Mouse (Mus musculus): ENCODE measurements around the gene Slc17a9. TPM values are rescaled to one million over a fixed set of nuclear protein-coding genes. Genes with fewer than 3 reads are reported as not detected.
A peak's percentile ranks its signal among the peaks of the same experiment; 100 is the strongest.

Slc17a9 gene
- polyA plus RNA-seq (2016; fragmentation: Nextera tagmentation; extraction: Ambion mirVana) = 0.59 and 0.69 TPM in 2 replicates

DNA sequence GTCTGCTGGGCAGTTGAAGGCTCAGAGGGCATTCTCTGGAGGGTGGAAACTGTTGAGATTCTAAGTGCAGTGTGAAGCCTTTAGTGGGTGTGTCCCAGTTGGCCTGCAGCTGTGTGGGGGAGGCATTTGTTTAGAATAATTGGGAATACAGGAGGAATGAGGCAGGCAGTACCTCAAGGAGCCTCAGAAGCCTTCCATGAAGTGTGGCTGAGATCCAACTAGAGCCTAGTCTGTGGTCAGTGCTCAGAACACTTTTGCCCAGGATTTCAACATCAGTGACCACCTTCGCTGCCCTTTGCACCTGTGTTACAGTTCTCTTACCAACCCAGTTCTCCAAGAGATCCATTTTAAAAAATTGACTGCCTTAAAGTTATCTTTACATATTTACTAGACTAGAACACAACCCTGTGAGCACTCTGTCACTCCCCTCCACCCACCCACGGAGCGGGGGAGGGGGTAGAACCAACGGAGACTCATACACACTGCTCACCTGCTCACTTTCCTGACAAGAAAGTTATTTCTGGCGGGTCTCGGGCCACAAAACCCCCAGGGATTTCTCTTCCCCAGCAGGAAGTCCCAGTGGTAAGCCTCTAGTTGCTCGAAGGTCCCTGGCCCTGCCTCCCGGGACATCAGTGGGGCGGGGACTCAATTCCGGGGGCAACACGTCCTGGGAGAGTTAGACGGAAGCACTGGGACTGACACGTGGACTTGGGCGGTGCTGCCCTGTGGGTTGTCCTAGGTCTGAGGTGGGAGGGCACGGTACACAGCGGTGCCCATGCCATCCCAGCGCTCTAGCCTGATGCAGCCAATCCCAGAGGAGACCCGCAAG, at the start of gene Slc17a9:
Gene Slc17a9, plus strand, starts transcription at position 679 of the 829 bp plus-strand sequence.
- H3K27me3 ChIP-seq (replicated peaks) = no peaks in the 10 kb centered on the region
- H3K36me3 ChIP-seq = peaks cover 40% of the 10 kb centered on the region
- H3K4me1 ChIP-seq (replicated peaks) = peaks cover 17% of the 10 kb centered on the region
- peak; percentile 51; the same call in 1 of the 2 replicates for ATAC-seq (ENCODE audit: insufficient number of reproducible peaks, low FRiP score)
- H3K9me3 ChIP-seq (replicated peaks) = no peaks in the 10 kb centered on the region
- WGBS = 5% methylated on average over 18 of the region's 18 CpGs
- H3K27ac ChIP-seq (ENCODE audit: poor library complexity, severe bottlenecking) = no peak within 1 kb of the TSS
- peak within 1 kb of the TSS; percentile 53 for H3K9ac ChIP-seq
- H3K4me2 ChIP-seq = peak within 1 kb of the TSS; percentile 70
- peak within 1 kb of the TSS; percentile 29 for H3K4me3 ChIP-seq

DNA sequence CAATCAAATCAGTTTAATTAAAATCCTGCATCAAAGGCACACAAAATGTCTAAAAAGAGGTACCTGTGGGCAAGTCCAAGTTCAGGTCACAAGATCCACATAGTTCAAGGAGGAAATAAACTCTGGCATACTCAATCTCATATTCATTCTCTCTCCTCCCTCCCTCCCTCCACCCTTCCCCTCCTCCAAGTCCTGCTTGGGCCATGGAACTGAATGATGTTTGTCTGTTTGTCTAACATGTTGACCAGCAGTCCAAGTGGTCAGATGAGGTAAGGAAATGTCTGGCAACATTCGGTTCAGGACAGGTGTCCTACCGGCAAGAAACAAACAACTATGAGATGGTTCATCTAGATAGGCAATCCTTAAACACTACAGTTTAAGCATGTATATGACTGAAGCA, 48.4 kb upstream of the Slc17a9 start:
- no peak overlapping the region for H3K27ac ChIP-seq (ENCODE audit: poor library complexity, severe bottlenecking)
- WGBS = 87% methylated on average over 2 of the region's 2 CpGs
- H3K27me3 ChIP-seq (replicated peaks) = no peaks in the 10 kb centered on the region
- ATAC-seq (ENCODE audit: insufficient number of reproducible peaks, low FRiP score) = no peak
- no peaks in the 10 kb centered on the region for H3K4me1 ChIP-seq (replicated peaks)
- no peak overlapping the region for H3K4me3 ChIP-seq
- peaks cover 52% of the 10 kb centered on the region for H3K36me3 ChIP-seq
- no peak overlapping the region for H3K9ac ChIP-seq
- no peak overlapping the region for H3K4me2 ChIP-seq
- no peaks in the 10 kb centered on the region for H3K9me3 ChIP-seq (replicated peaks)

DNA sequence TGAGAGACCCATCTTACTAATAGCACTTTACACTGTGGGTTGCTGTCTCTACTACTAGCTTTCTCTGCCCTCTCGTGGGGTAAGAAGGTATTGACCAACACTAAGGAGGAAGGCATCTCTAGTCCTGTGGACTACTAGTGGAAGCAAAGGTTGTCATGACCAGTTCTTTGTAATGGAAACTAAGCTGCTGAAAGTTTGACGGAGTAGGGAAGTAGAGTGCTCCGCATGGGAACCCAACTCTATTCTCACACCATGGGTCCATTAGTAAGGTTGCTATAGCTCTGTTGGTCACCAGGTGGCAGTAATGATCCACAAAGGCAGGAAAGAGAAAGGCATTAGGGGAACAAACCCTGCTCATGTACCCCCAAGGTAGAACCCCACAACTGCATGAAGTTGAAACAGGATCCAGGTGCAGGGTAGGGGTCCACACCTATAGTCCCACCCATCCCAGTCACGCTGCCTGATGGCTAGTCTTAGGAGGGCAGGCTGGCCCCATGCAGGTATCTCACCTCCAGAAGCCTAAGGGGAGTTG, 46.4 kb upstream of the Slc17a9 start:
- no peaks in the 10 kb centered on the region for H3K27me3 ChIP-seq (replicated peaks)
- H3K9ac ChIP-seq = no peak overlapping the region
- ATAC-seq (ENCODE audit: insufficient number of reproducible peaks, low FRiP score) = peak; percentile 48; the same call in 1 of the 2 replicates
- H3K4me2 ChIP-seq = no peak overlapping the region
- no peak overlapping the region for H3K27ac ChIP-seq (ENCODE audit: poor library complexity, severe bottlenecking)
- H3K4me1 ChIP-seq (replicated peaks) = no peaks in the 10 kb centered on the region
- H3K36me3 ChIP-seq = peaks cover 51% of the 10 kb centered on the region
- no peak overlapping the region for H3K4me3 ChIP-seq
- H3K9me3 ChIP-seq (replicated peaks) = no peaks in the 10 kb centered on the region
- WGBS = 24% methylated on average over 4 of the region's 4 CpGs

DNA sequence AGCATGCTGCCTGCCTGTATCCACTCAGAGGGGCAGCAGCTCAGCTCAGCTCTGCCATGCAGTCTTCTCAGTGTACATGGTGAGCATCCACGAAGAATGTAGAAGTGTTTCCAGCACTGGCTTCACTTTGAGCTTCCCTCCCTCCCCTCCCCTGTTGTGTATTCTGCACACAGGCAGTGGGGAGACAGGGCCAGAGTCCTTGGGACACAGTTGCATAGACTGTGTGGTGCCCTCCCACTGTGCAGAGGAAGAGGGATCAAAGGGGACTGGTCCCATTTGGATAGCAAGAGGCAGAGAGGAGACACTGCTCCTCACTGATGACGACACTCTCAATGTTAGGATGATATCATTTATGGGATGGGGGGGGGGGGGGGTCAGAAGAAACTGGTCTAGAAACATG, 43.8 kb upstream of the Slc17a9 start:
- no peak overlapping the region for H3K9ac ChIP-seq
- H3K4me2 ChIP-seq = no peak overlapping the region
- H3K9me3 ChIP-seq (replicated peaks) = no peaks in the 10 kb centered on the region
- WGBS = 71% methylated on average over 2 of the region's 2 CpGs
- H3K27ac ChIP-seq (ENCODE audit: poor library complexity, severe bottlenecking) = no peak overlapping the region
- H3K4me3 ChIP-seq = no peak overlapping the region
- H3K27me3 ChIP-seq (replicated peaks) = no peaks in the 10 kb centered on the region
- H3K4me1 ChIP-seq (replicated peaks) = no peaks in the 10 kb centered on the region
- H3K36me3 ChIP-seq = peaks cover 61% of the 10 kb centered on the region
- no peak for ATAC-seq (ENCODE audit: insufficient number of reproducible peaks, low FRiP score)

DNA sequence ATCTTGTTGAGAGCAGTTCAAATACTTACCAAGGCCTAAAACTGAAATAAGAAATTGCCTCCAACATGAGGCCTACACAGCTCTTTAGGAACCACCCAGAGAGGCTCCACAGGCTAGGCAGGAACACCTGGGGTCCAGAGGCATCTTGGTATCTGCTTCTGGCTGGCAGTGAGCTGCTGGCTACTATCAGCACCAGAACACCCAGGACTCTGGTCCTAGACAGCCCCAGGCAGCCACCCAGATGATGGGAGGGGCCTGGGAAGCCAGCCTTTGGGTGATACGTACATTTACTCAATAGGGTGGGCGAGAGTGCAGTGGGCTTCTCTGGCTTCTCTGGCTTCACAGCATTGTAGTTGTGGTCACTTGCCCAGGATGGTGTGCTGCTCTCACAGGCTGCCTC, 41.5 kb upstream of the Slc17a9 start:
- no peaks in the 10 kb centered on the region for H3K9me3 ChIP-seq (replicated peaks)
- H3K27me3 ChIP-seq (replicated peaks) = no peaks in the 10 kb centered on the region
- H3K36me3 ChIP-seq = peaks cover 84% of the 10 kb centered on the region
- H3K4me1 ChIP-seq (replicated peaks) = no peaks in the 10 kb centered on the region
- no peak for ATAC-seq (ENCODE audit: insufficient number of reproducible peaks, low FRiP score)
- H3K4me3 ChIP-seq = no peak overlapping the region
- H3K27ac ChIP-seq (ENCODE audit: poor library complexity, severe bottlenecking) = no peak overlapping the region
- no peak overlapping the region for H3K4me2 ChIP-seq
- 88% methylated on average over 2 of the region's 2 CpGs for WGBS
- no peak overlapping the region for H3K9ac ChIP-seq

DNA sequence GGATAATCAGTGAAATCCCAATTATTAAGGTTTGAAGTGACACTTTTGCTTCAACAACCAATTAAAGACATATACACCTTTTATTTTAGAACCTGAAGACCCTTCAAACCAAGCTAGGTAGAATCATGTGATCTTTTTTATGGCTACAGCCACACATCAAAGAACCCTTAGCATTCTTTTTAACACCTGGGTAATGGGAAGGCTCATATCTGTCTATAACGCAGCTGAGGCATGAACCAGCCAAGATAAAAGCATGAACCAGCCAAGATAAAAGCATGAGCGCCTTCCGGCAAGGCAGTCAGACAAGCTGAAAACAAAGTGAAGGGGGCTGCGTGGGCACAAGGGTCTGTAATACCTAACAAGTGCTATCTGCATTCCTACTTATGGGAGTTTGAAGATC, 41.0 kb upstream of the Slc17a9 start:
- H3K4me2 ChIP-seq = no peak overlapping the region
- H3K4me3 ChIP-seq = no peak overlapping the region
- H3K36me3 ChIP-seq = peaks cover 89% of the 10 kb centered on the region
- H3K27ac ChIP-seq (ENCODE audit: poor library complexity, severe bottlenecking) = no peak overlapping the region
- no peak for ATAC-seq (ENCODE audit: insufficient number of reproducible peaks, low FRiP score)
- 60% methylated on average over 4 of the region's 4 CpGs for WGBS
- H3K9me3 ChIP-seq (replicated peaks) = no peaks in the 10 kb centered on the region
- H3K4me1 ChIP-seq (replicated peaks) = no peaks in the 10 kb centered on the region
- H3K9ac ChIP-seq = no peak overlapping the region
- H3K27me3 ChIP-seq (replicated peaks) = no peaks in the 10 kb centered on the region

DNA sequence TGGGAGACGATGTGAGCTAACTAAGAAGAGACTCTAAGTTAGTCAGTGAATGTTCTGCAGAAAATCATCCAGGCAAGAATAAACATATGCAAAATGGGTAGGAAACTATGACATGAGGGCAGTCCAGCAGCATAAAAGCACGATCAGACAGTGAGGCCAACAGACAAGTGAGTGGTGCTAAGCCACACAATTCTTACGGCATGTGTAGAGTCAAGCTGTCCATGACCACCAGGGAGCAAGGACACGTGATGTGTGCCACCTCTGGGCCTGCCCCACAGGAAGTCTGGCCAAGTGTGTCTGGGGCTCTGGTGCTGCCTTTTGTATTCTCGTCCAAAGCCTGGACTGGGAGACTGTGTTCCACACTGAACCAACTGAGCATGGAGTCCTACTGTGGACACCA, 35.2 kb upstream of the Slc17a9 start:
- Histone ChIP-seq H3K9me3 (replicated peaks) (no peaks in the 10 kb centered on the region), H3K27ac (ENCODE audit: poor library complexity, severe bottlenecking) (no peak overlapping the region), H3K4me3 (no peak overlapping the region), H3K4me2 (no peak overlapping the region), H3K4me1 (replicated peaks) (peaks cover 12% of the 10 kb centered on the region), H3K9ac (no peak overlapping the region), H3K27me3 (replicated peaks) (no peaks in the 10 kb centered on the region), H3K36me3 (peaks cover 62% of the 10 kb centered on the region)
- no peak for ATAC-seq (ENCODE audit: insufficient number of reproducible peaks, low FRiP score)
- WGBS = 86% methylated on average over 5 of the region's 5 CpGs

DNA sequence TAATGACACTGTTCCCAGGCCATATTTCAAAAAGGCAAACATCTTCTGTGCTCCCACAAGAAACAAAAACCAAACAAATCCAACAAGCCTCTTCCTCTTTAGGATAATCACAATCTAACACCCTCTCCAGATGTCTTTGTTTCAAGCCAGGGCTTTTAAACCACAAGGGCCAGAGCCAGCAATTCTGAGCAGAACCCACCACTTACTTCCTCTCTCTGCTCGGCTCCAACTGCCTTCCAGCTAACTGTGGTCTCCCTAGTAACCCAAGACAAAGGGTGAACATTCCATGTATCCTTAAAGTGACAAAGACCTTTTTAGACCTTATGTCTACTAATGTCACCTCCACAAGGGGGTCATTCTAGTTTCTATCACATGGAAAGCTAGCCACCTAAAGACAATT, 32.4 kb upstream of the Slc17a9 start:
- peaks cover 20% of the 10 kb centered on the region for H3K4me1 ChIP-seq (replicated peaks)
- peak overlapping the region; percentile 37; the same call in 1 of the 2 replicates for H3K4me2 ChIP-seq
- no peak overlapping the region for H3K9ac ChIP-seq
- ATAC-seq (ENCODE audit: insufficient number of reproducible peaks, low FRiP score) = no peak
- peaks cover 35% of the 10 kb centered on the region for H3K36me3 ChIP-seq
- H3K4me3 ChIP-seq = 0 out of 2 replicates have a peak overlapping the region, but pooled peaks have one; percentile 13
- WGBS = 0% methylated on average over 1 of the region's 1 CpGs
- peak overlapping the region; percentile 13; the same call in 1 of the 2 replicates for H3K27ac ChIP-seq (ENCODE audit: poor library complexity, severe bottlenecking)
- H3K9me3 ChIP-seq (replicated peaks) = no peaks in the 10 kb centered on the region
- H3K27me3 ChIP-seq (replicated peaks) = no peaks in the 10 kb centered on the region

DNA sequence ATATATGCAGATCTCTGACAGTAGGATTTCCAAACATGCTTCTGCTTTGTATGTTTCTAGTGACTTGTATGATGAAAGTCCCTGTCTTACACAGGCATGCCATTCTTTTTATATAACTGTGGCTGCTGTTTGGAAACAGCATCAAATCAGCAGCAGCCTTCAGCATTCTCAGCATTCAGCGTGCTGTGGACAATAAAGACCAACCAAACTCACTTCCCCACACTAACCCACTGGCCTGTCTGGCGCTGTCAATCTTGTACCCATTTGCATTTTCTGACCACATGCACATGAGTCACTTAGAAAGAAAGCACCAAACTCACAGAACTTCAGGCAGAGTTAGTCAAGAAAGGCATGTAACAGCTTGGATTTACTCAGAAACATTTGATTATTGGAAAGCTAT, 29.9 kb upstream of the Slc17a9 start:
- no peaks in the 10 kb centered on the region for H3K27me3 ChIP-seq (replicated peaks)
- no peaks in the 10 kb centered on the region for H3K9me3 ChIP-seq (replicated peaks)
- 84% methylated on average over 2 of the region's 2 CpGs for WGBS
- no peak overlapping the region for H3K4me2 ChIP-seq
- no peak overlapping the region for H3K4me3 ChIP-seq
- H3K27ac ChIP-seq (ENCODE audit: poor library complexity, severe bottlenecking) = no peak overlapping the region
- no peak for ATAC-seq (ENCODE audit: insufficient number of reproducible peaks, low FRiP score)
- peaks cover 10% of the 10 kb centered on the region for H3K36me3 ChIP-seq
- peaks cover 30% of the 10 kb centered on the region for H3K4me1 ChIP-seq (replicated peaks)
- H3K9ac ChIP-seq = no peak overlapping the region

DNA sequence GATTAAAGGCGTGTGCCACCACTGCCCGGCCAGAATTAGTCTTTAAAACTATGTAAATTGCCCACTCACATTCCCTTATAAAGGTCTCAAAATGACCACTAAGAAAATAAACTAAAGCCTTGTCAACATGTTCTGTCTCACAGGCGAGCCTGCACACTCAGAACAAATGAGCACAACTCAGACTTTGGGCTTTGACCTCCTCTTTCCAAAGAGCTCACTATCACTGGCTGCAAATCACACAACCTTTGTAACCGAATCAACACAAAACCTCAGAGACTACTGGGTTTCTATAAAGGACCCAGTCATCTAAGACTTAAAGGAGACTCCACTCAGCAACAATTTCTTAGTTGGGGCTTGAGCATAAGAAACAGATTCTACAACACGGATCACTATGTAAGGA, 24.6 kb upstream of the Slc17a9 start:
- WGBS = 67% methylated on average over 5 of the region's 5 CpGs
- peaks cover 51% of the 10 kb centered on the region for H3K4me1 ChIP-seq (replicated peaks)

DNA sequence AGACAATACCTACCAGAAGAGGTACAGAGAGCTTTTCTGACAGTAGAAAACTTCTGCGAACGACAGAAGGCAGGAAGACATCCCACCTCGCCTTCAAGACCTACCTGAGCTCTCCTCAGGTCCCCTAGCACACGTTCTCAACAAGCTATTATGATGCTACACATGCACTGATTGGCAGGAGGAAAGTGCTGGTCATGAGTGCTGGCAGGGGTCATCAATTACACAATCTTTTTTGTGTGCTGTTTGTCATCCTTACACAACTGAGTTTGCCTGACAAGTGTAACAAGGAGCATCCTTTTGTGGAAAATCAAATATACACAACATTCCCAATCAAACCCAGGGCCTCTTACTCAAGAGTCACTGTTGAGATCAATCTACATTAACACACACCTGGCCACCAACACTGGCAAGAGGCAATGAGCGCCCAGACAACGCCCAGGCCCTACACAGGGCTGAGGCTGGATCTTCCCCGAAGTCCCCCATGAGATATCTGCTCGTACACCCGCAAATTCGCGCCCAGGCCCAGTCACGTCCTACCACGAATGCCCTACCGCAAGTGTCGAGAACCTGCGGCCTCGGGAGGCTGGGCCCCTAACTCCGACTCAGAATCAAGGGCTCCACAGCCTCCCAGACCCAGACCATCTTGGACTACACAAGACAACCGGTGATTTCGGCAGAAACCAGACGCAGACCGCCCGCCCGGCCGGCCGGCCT, 23.9 kb upstream of the Slc17a9 start:
- H3K4me2 ChIP-seq = peak overlapping the region; percentile 84
- WGBS = 5% methylated on average over 26 of the region's 26 CpGs
- no peaks in the 10 kb centered on the region for H3K9me3 ChIP-seq (replicated peaks)
- peak overlapping the region; percentile 96 for H3K27ac ChIP-seq (ENCODE audit: poor library complexity, severe bottlenecking)
- peaks cover 47% of the 10 kb centered on the region for H3K4me1 ChIP-seq (replicated peaks)
- peak; percentile 27 for ATAC-seq (ENCODE audit: insufficient number of reproducible peaks, low FRiP score)
- H3K9ac ChIP-seq = peak overlapping the region; percentile 98
- no peaks in the 10 kb centered on the region for H3K36me3 ChIP-seq
- peak overlapping the region; percentile 98 for H3K4me3 ChIP-seq
- no peaks in the 10 kb centered on the region for H3K27me3 ChIP-seq (replicated peaks)

More for the DNA sequence above, 24.6 kb upstream of the Slc17a9 start:
- no peaks in the 10 kb centered on the region for H3K9me3 ChIP-seq (replicated peaks)
- no peak for ATAC-seq (ENCODE audit: insufficient number of reproducible peaks, low FRiP score)
- H3K36me3 ChIP-seq = no peaks in the 10 kb centered on the region
- no peaks in the 10 kb centered on the region for H3K27me3 ChIP-seq (replicated peaks)
- peak overlapping the region; percentile 84 for H3K4me2 ChIP-seq
- peak overlapping the region; percentile 98 for H3K4me3 ChIP-seq
- peak overlapping the region; percentile 98 for H3K9ac ChIP-seq
- no peak overlapping the region for H3K27ac ChIP-seq (ENCODE audit: poor library complexity, severe bottlenecking)
